Mouse (Mus musculus) C2C12 (cell line): ENCODE measurements at regions not wholly inside any gene's neighbourhood (a gene's known extent, or its start where the extent isn't known, plus 50 kb on each side); places are given as distances from the start of the nearest gene placed in this dataset.

Source experiments
- CTCF ChIP-seq: IDR thresholded peaks from one replicate; pipeline ENCODE4 v1.5.1; 2011; ENCODE audit not compliant: control insufficient read depth, insufficient read depth, insufficient read length
- FOSL1 ChIP-seq: IDR thresholded peaks from one replicate; pipeline ENCODE4 v1.8.0; 2011; ENCODE audit warnings: mild to moderate bottlenecking, low read length; ENCODE audit not compliant: poor library complexity, insufficient read depth, severe bottlenecking
- MAX ChIP-seq: IDR thresholded peaks from one replicate; pipeline ENCODE4 v1.6.1; 2011; ENCODE audit warnings: mild to moderate bottlenecking, control low read depth
- MYOD1 ChIP-seq: IDR thresholded peaks from one replicate; pipeline ENCODE4 v1.6.1; 2011; ENCODE audit warnings: low read depth; ENCODE audit not compliant: control insufficient read depth, insufficient read length
- MYOG ChIP-seq: IDR thresholded peaks from one replicate; pipeline ENCODE4 v1.6.1; 2011; ENCODE audit not compliant: control insufficient read depth, insufficient read length; ENCODE audit errors: extremely low read depth
- USF1 ChIP-seq: IDR thresholded peaks from one replicate; pipeline ENCODE4 v1.6.1; 2011; ENCODE audit warnings: low read depth, mild to moderate bottlenecking, control low read depth, moderate library complexity

DNA sequence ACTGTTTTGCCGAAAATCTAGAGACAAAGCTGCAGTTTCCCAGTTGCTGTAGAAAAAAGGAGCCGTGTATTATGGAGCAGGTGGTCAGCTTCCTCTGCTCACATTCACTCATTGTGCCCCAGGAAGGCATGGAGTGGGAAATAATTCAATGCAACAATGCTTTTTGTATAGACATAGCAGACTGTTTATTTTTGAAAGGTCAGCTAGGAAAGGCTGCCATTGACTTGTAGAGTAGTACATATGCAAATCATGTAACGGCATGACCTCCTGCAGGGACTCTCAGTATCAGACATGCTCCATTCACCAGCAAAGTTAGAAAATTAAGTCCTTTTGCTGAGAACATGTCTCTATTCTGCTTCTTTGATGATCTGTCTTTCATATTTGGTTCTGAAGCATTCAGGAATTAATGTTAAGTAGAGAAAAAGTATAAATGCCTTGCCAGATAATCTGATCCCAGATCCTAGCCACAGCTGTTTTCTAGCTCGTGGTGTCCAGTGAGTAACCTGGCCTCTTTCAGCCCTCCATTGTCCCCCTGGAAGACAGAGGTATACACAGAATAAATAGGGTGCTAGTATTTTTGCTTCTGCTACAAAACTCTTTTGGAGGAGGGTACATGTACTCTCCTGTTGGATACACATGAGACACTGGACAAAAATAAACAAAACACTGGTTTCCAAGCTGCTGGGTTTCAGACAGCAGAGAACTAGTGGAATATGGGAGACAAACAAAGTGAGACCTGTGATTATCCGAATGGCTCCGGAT, 389.5 kb upstream of the Pik3r1 start:
- TF ChIP-seq CTCF, result no peak
- TF ChIP-seq MYOG, result no peak
- TF ChIP-seq USF1, result no peak
- TF ChIP-seq MYOD1, result no peak
- TF ChIP-seq MAX, result no peak
- no peak for TF ChIP-seq FOSL1
